Mouse (Mus musculus) thymus, adult 2 months (tissue): ENCODE data around the gene Emc7.

Experiments
- CTCF ChIP-seq: fragments of 200-500 bp; IDR thresholded peaks from 2 replicates; pipeline ENCODE4 v1.5.1; 2012; ENCODE audit warnings: mild to moderate bottlenecking, control low read depth, low read length, moderate library complexity, borderline replicate concordance; ENCODE audit not compliant: control insufficient read depth, poor library complexity, insufficient read depth; ENCODE audit errors: extremely low read depth
- POLR2A ChIP-seq: fragments of 200-500 bp; IDR thresholded peaks from 2 replicates; pipeline ENCODE4 v1.6.1; 2012; ENCODE audit warnings: mild to moderate bottlenecking, low read length, control low read depth, moderate library complexity; ENCODE audit not compliant: control insufficient read depth, poor library complexity, insufficient read depth; ENCODE audit errors: extremely low read depth

DNA sequence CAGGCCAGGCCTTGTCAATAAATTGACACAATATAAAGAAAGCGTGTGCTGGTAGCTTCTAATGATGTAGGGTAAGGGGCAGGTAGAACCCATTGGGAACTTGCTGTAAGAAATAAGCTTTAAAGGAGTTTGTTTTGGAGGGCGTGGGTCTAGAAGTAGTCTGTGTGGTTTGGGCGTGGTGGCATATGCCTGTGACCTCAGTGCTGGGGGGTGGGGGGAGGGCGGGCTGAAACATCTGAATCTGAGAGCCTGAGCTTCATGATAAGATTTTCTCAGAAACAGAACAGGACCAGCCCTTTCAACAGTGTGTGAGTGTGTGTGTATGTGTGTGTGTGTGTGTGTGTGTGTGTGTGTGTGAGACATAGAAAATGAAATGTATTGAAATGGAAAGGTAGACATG lies 55.3 kb downstream of the Emc7 start:
- TF ChIP-seq CTCF, result no peak
- TF ChIP-seq POLR2A, result no peak
